Mouse (Mus musculus) kidney, adult 2 months (tissue): ENCODE results near the gene Vars.

ENCODE experiments used
- CTCF ChIP-seq: fragments of 200-500 bp; conservative IDR thresholded peaks from 2 replicates; pipeline ENCODE4 v1.5.1; 2011; ENCODE audit warnings: low read depth, mild to moderate bottlenecking, control low read depth, low read length, moderate library complexity, mixed read lengths; ENCODE audit not compliant: insufficient read depth, insufficient read length
- POLR2A ChIP-seq: fragments of 200-500 bp; IDR thresholded peaks from one replicate; pipeline ENCODE4 v1.6.1; 2011; ENCODE audit warnings: low read depth, low read length, control low read depth

DNA sequence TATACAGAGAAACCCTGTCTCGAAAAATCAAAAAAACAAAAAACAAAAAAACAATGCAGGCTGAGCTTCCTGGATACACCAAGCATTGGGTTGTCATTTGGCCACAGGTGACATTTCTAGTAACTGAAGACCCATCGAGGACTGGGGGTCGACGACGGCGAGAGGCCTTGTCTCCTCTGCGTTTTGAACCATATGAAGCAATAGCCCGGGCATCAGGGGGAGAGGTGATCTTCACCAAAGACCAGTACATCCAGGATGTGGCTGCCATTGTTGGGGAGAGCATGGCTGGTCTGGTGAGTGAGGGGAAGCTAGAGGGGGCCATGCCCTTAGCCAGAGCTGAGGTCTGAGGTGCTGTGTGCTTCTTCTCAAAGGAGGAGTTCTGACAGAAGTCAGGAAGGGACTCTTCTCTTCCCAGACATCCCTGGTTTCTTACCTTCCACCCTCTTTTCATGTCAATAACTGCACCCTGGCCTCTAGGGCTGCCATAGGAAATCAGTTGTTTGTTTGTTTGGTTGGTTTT lies 21.8 kb downstream of the Vars start:
- TF ChIP-seq POLR2A (no peak), CTCF (no peak)
